Mouse (Mus musculus) stomach, embryonic 15.5 days (tissue): Measurements from ENCODE around the gene Celf2. TPM values are rescaled to one million over a fixed set of nuclear protein-coding genes. Genes with fewer than 3 reads are reported as not detected.

Experiments used
- ATAC-seq: fragments of 200-750 bp; cut with Nextera tagmentation; 2 replicates; pipeline ENCODE4 v1.8.0; 2017; ENCODE audit warnings: low read depth, moderate number of reproducible peaks, moderate TSS enrichment; ENCODE audit not compliant: insufficient read depth, low FRiP score
- H3K27ac ChIP-seq: fragments of 300-500 bp; sonication (generic); 2 replicates; pipeline ENCODE4 v1.5.1; 2015; ENCODE audit warnings: mild to moderate bottlenecking, inconsistent platforms
- H3K27me3 ChIP-seq: fragments of 300-500 bp; sonication (generic); replicated peaks from 2 replicates; pipeline ENCODE4 v1.6.1; 2015; ENCODE audit warnings: inconsistent platforms
- H3K36me3 ChIP-seq: fragments of 300-500 bp; sonication (generic); 2 replicates; pipeline ENCODE4 v1.6.1; 2015; ENCODE audit warnings: inconsistent platforms
- H3K4me1 ChIP-seq: fragments of 300-500 bp; sonication (generic); 2 replicates; pipeline ENCODE4 v1.6.1; 2015; ENCODE audit warnings: inconsistent platforms
- H3K4me2 ChIP-seq: fragments of 300-500 bp; sonication (generic); 2 replicates; pipeline ENCODE4 v1.6.1; 2015; ENCODE audit warnings: mild to moderate bottlenecking, inconsistent platforms
- H3K4me3 ChIP-seq: fragments of 300-500 bp; sonication (generic); replicated peaks from 2 replicates; pipeline ENCODE4 v1.5.1; 2015; ENCODE audit warnings: inconsistent platforms
- H3K9ac ChIP-seq: fragments of 300-500 bp; sonication (generic); 2 replicates; pipeline ENCODE4 v1.6.1; 2015; ENCODE audit warnings: inconsistent platforms
- H3K9me3 ChIP-seq: fragments of 300-500 bp; sonication (generic); 2 replicates; pipeline ENCODE4 v1.6.1; 2016; ENCODE audit warnings: inconsistent platforms
- WGBS: fragments of 180-500 bp; shearing (Covaris S2); methylation state at CpG from one replicate; pipeline ENCODE4 v1.1.7; 2015; 5-methylcytosine and 5-hydroxymethylcytosine counted together
- polyA plus RNA-seq: library from polyadenylated mRNA; unstranded; fragments of >200 nt; fragmentation: Nextera tagmentation; extraction: Ambion mirVana; gene quantifications from 2 replicates; pipeline ENCODE4 v1.2.1, GENCODE M21; 2015

Gene Celf2
- polyA plus RNA-seq, 1 experiment from 2014 or later, result 55.9 TPM

DNA sequence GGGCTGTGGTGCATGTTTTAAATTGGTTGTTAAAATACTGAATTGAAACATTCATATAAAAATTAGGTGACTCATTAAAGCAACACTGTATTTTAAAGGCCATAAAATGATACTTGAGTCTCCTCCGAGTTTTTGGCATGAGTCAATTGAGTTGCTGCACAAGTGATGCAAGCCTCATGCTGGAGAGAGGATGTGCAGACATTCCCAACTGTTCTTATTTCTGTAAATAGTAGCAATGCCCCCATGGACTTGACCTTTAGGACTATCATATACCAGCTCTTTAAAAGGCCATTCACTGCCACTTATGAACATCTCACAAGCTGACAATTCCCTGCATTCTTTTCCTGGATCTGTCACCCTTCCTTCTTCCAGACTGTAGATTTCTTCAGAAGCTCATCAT is 10.1 kb upstream of the Celf2 start:
- Histone ChIP-seq H3K36me3 (no peaks in the 10 kb centered on the region), H3K4me2 (no peak overlapping the region), H3K4me1 (no peaks in the 10 kb centered on the region), H3K9ac (no peak overlapping the region), H3K4me3 (no peak overlapping the region), H3K27me3 (no peaks in the 10 kb centered on the region), H3K27ac (no peak overlapping the region), H3K9me3 (no peaks in the 10 kb centered on the region)
- no peak for ATAC-seq
- 74% methylated on average over 1 of the region's 1 CpGs for WGBS

DNA sequence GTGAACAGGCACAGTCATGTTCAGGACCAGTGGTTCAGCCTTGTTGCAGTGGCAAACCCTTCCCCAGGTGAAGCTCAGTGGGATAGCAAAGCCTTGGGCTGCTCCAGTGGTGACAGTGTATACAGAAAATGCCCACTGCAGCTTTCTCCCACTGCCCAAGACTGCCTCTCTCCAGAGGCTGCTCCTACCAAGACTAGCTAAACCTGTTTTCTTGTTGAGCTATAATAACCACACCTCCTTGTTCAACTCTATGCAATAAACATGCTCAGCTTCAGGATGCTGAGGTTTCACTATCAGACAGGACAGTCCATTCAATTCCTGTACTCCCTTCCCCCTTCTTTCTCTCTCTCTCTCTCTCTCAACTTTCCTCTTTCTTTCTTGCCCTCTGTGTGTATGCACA is 15.9 kb downstream of the Celf2 start:
- no peaks in the 10 kb centered on the region for H3K9me3 ChIP-seq
- no peaks in the 10 kb centered on the region for H3K4me1 ChIP-seq
- no peak overlapping the region for H3K4me2 ChIP-seq
- no peaks in the 10 kb centered on the region for H3K27me3 ChIP-seq
- no peaks in the 10 kb centered on the region for H3K36me3 ChIP-seq
- H3K9ac ChIP-seq, result no peak overlapping the region
- no peak overlapping the region for H3K4me3 ChIP-seq
- H3K27ac ChIP-seq, result no peak overlapping the region
- no peak for ATAC-seq

DNA sequence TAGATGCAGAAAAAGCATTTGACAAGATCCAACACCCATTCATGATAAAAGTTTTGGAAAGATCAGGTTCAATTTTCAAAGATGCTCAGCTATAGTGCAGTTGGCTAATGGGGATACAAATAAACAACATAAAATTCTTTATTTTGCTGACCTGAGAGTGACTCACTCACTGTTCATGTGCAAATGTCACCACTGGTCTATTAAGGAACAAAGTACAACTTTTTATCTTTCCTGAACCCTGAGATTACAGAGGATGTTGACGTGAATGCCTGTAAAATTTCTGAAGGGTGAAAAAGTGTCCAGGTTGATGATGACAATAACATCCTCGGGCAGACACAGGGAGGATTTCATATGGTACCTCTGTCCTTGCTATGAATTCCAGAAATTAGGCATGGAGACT is 24.4 kb downstream of the Celf2 start:
- Histone ChIP-seq H3K36me3 (no peaks in the 10 kb centered on the region), H3K9ac (no peak overlapping the region), H3K4me2 (no peak overlapping the region), H3K9me3 (no peaks in the 10 kb centered on the region), H3K4me3 (no peak overlapping the region), H3K27ac (no peak overlapping the region), H3K4me1 (no peaks in the 10 kb centered on the region), H3K27me3 (no peaks in the 10 kb centered on the region)
- WGBS, result 59% methylated on average over 2 of the region's 2 CpGs
- ATAC-seq, result no peak

DNA sequence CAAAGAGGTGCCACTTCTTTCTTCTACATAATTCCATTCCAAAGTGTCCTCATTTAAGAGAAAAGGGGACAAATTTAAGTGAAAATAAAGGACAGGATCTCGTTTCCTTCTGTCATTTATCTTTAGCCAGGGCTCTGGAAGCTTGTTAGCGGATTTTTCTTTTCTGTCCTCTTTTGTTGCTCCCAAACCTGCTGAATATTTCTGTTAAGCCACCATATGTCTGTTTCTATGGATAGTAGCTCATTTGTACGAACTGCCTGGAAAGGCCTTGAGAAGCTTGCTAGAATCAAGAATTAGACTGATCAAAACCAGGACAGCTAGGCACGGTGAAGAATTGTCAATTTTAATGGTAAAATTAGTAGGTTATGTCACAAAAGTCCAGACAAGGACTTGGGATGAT is 27.3 kb downstream of the Celf2 start:
- no peak overlapping the region for H3K4me2 ChIP-seq
- no peaks in the 10 kb centered on the region for H3K36me3 ChIP-seq
- no peak overlapping the region for H3K4me3 ChIP-seq
- H3K27ac ChIP-seq, result no peak overlapping the region
- H3K27me3 ChIP-seq, result no peaks in the 10 kb centered on the region
- no peak for ATAC-seq
- H3K4me1 ChIP-seq, result no peaks in the 10 kb centered on the region
- no peaks in the 10 kb centered on the region for H3K9me3 ChIP-seq
- WGBS, result 74% methylated on average over 4 of the region's 4 CpGs
- H3K9ac ChIP-seq, result no peak overlapping the region

DNA sequence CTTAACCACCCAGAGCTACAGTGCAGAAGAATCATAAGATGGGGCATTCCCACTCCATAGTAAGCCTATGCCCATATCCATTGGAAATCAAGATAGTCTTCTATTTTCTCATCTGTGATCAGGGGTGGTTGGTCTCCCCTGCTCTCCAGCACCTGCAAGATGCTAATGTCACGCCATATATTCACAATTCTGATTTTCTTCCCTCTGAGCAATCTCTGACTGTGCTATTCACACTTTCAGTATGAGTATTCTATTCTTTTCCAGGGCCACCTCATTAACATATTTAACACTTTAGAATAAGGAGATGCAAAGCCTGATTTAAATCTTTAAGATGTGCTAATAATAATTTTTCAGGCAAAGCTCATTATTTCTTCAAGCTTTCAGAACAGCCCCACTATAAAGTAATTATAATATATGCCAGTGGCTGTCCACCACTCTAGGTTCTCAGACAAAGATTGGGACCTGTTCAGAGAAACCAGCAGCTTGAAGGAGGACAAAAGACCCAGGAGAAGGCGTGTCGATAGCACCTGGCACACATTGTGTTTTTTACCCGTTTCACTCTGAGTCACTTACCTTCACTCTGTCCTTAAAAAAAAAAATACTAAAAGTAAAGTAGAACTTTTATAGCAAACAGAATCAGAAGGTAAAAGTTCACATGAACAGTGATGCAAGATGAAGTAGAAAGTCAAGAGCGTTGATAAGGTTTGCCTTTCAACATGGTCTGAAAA is 48.9 kb downstream of the Celf2 start:
- Histone ChIP-seq H3K36me3 (no peaks in the 10 kb centered on the region), H3K4me2 (no peak overlapping the region), H3K9ac (no peak overlapping the region), H3K27ac (no peak overlapping the region), H3K9me3 (no peaks in the 10 kb centered on the region), H3K4me1 (no peaks in the 10 kb centered on the region), H3K4me3 (no peak overlapping the region), H3K27me3 (no peaks in the 10 kb centered on the region)
- WGBS, result 60% methylated on average over 5 of the region's 5 CpGs
- ATAC-seq, result no peak

DNA sequence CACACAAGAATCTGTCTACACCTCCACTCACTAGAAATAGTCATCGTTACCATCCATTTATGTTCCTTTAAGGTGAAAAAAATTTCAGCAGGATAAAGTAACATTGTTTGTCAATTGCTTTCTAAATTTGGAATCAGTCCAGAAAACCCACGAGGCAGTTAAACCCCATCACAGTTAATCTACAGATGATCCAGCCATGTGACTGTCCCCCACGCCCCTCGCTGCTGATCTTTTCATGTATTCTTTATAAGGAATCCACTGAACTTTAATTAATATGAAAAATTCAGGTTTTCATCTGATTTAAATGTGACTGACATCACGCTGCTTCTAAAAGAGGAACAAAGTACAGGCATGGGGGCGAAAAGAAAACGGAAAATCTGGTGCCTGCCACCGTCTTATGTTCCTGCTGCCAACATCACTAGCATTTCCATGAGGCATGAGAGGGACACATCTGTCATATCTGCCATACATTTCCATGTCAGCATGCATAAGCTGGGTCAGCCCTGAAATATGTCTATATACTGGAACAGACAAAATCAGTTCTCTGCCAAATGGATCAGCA is 70.6 kb downstream of the Celf2 start:
- Histone ChIP-seq H3K4me1 (no peaks in the 10 kb centered on the region), H3K27me3 (no peaks in the 10 kb centered on the region), H3K4me2 (no peak overlapping the region), H3K36me3 (no peaks in the 10 kb centered on the region), H3K27ac (no peak overlapping the region), H3K9me3 (no peaks in the 10 kb centered on the region), H3K4me3 (no peak overlapping the region), H3K9ac (no peak overlapping the region)
- ATAC-seq, result no peak
- WGBS, result 78% methylated on average over 8 of the region's 8 CpGs

DNA sequence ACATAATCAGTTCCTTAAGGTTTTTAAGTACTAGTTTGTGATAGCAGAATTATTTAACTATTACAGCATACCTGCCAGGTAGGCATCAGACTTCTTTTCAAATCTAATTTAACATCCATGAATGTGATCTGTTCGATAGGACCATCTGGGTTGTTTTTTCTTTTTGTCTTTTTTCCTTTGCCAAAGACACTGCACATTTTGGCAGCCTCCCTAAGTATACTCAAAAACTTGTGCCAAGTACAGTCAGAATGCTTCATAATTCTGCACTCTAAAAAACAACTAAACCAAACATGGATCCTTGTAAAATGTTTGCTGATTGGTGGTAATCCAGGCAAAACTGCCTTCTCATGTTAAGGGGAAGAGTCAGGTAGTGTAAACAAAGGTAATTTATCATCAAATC is 82.9 kb downstream of the Celf2 start:
- Histone ChIP-seq H3K4me2 (no peak overlapping the region), H3K4me1 (no peaks in the 10 kb centered on the region), H3K36me3 (no peaks in the 10 kb centered on the region), H3K9ac (no peak overlapping the region), H3K27ac (no peak overlapping the region), H3K9me3 (no peaks in the 10 kb centered on the region), H3K4me3 (no peak overlapping the region), H3K27me3 (no peaks in the 10 kb centered on the region)
- WGBS, result 76% methylated on average over 1 of the region's 1 CpGs
- ATAC-seq, result no peak

DNA sequence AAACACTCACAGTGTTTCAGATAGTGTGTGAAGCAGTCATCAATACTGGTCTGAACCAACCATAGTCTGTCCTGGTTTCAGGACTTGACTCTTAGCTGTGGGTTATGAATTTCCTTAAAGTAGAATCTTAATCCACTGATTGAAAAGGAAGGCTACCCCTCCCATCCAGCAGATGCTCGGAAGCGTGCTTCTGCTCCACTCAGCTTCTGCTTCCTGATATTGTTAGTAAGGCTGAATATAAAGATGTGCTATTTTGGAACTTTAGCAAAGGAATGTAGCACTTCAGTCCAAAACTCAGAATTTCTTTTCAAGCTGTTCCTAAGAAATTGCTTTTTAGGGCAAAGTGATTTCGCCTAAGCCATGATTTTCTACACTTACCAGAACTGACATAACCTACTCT is 108.8 kb downstream of the Celf2 start:
- Histone ChIP-seq H3K36me3 (no peaks in the 10 kb centered on the region), H3K4me2 (no peak overlapping the region), H3K27me3 (no peaks in the 10 kb centered on the region), H3K4me3 (no peak overlapping the region), H3K4me1 (no peaks in the 10 kb centered on the region), H3K9ac (no peak overlapping the region), H3K27ac (no peak overlapping the region), H3K9me3 (no peaks in the 10 kb centered on the region)
- ATAC-seq, result no peak
- WGBS, result 76% methylated on average over 3 of the region's 3 CpGs

DNA sequence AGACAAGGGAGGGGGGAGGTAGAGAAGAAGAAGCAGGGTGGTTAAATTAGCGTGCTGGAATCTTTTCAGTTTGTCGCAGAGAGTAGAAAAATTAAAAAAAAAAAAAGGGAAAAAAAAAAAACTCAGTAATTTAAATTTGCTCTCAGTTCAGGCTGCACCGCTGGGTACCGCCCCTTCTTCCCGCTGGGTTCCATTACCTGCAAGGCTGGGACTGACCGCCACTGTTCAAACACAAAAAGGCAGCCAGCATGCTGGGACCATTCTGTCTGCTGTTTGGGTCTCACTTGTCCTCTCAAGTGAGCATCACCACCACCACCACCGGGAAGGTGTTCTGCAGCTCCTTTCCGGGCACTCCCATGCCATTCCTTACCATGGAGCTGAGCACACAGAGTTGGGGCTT is 113.4 kb downstream of the Celf2 start:
- Histone ChIP-seq H3K4me3 (no peak overlapping the region), H3K9ac (no peak overlapping the region), H3K4me2 (peak overlapping the region; percentile 21; the same call in 1 of the 2 replicates), H3K9me3 (no peaks in the 10 kb centered on the region), H3K27ac (no peak overlapping the region), H3K27me3 (no peaks in the 10 kb centered on the region), H3K36me3 (no peaks in the 10 kb centered on the region), H3K4me1 (no peaks in the 10 kb centered on the region)
- WGBS, result 44% methylated on average over 8 of the region's 8 CpGs
- ATAC-seq, result no peak

DNA sequence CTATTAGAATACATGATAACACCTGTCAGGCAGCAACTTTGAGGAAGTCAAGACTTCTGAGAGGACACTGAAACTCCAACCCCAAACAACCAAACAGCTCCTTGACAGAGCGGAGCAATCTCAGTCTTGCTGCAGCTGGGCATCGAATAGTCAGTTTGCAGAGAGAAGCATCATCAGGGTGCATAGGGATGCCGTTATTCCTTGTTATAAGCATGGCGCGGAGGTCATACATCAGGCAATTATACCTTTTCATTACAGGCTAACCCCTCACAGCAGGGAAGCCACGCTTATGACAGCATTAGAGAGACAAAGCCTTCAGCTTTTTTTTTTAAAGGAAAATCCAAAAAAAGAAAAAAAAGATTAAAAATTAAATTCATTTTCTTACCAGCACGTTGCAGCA is 113.9 kb downstream of the Celf2 start:
- no peaks in the 10 kb centered on the region for H3K4me1 ChIP-seq
- no peak overlapping the region for H3K9ac ChIP-seq
- ATAC-seq, result no peak
- H3K4me3 ChIP-seq, result no peak overlapping the region
- H3K27me3 ChIP-seq, result no peaks in the 10 kb centered on the region
- H3K27ac ChIP-seq, result no peak overlapping the region
- H3K9me3 ChIP-seq, result no peaks in the 10 kb centered on the region
- WGBS, result 62% methylated on average over 7 of the region's 7 CpGs
- H3K4me2 ChIP-seq, result no peak overlapping the region
- H3K36me3 ChIP-seq, result no peaks in the 10 kb centered on the region

DNA sequence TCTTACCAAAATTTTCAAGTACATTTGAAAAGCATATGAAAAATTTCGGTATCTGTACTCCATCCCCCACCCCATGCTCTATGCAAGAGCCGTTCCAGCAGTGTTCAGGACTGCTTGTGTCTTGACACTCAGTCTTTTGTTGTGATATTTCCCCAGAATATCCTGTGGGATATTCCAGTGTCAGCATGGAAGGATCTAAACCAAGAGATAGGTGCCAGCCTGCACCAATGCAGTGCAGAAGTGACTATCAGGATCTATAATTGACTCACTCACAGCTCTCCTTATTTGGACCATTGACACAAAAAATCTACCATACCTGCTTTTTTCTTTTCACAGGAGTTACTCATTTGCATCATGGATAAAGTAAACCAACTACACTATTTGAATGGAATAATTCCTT is 116.9 kb downstream of the Celf2 start:
- Histone ChIP-seq H3K27me3 (no peaks in the 10 kb centered on the region), H3K4me1 (no peaks in the 10 kb centered on the region), H3K36me3 (no peaks in the 10 kb centered on the region), H3K4me2 (no peak overlapping the region), H3K27ac (no peak overlapping the region), H3K9ac (no peak overlapping the region), H3K4me3 (no peak overlapping the region), H3K9me3 (no peaks in the 10 kb centered on the region)
- WGBS, result 86% methylated on average over 2 of the region's 2 CpGs
- no peak for ATAC-seq

DNA sequence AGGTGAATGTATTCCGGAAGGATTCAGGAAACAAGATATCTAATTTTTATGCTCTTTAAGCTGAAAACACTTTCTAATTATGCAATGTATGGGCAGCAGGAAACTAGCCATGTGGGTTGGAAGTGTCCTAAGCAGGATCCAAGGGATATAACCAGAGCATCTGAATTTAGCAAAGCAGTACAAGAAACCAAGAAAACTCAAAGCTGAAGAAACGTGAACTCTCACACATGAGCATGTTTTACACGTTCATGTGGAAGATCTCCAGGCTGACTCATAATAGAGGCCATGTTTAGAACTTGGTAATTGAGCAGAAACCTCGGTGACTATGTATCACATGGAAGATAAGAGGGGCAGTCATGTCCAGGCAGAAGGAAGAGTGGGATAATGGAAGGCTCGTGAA is 120.1 kb downstream of the Celf2 start:
- H3K9ac ChIP-seq, result no peak overlapping the region
- H3K9me3 ChIP-seq, result no peaks in the 10 kb centered on the region
- no peak overlapping the region for H3K27ac ChIP-seq
- 75% methylated on average over 5 of the region's 5 CpGs for WGBS
- no peaks in the 10 kb centered on the region for H3K36me3 ChIP-seq
- no peaks in the 10 kb centered on the region for H3K27me3 ChIP-seq
- no peak overlapping the region for H3K4me2 ChIP-seq
- H3K4me3 ChIP-seq, result no peak overlapping the region
- ATAC-seq, result no peak
- H3K4me1 ChIP-seq, result no peaks in the 10 kb centered on the region

DNA sequence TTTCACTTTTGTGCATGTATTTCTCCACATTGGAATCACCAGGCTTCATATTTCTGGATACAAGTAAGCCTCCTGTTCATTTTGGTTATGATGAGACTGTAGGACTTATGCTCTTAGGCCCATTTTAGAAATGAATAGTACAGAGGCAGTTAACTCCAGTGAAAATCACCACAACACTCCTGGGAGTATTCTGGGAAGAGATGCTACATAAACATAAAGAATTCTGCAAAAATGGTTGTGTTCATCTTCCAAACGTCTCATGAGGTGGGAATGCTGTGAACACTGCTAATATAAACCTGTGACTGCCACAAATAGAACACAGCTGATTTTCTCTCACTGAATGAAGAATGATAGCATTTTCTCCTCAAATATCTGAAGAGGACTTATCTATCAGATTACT is 130.6 kb downstream of the Celf2 start:
- Histone ChIP-seq H3K9ac (no peak overlapping the region), H3K4me2 (no peak overlapping the region), H3K36me3 (no peaks in the 10 kb centered on the region), H3K27ac (no peak overlapping the region), H3K4me1 (no peaks in the 10 kb centered on the region), H3K4me3 (no peak overlapping the region), H3K9me3 (no peaks in the 10 kb centered on the region), H3K27me3 (no peaks in the 10 kb centered on the region)
- ATAC-seq, result no peak
- WGBS, result 25% methylated on average over 1 of the region's 1 CpGs
